In genomic region chr7:30308076-30309005, GRCm38 (mm10) we compare ENCODE assay signal across 8 mouse cellular contexts. TPM values are rescaled to one million over a fixed set of nuclear protein-coding genes. Genes with fewer than 3 reads are reported as not detected.
DNase-seq lines count a peak whose midpoint lies in the region; ATAC-seq and TF ChIP-seq lines count a peak whose summit lies in the region.

Gene Alkbh6, plus strand, starts transcription at chr7:30308717.

- peaks cover 6% of the 10 kb centered on the region; the same call in 1 of the 2 replicates for H3K9me3 ChIP-seq in hindbrain, embryonic 10.5 days
- H3K9me3 ChIP-seq in lung, postnatal 0 days (ENCODE audit: low read length): no peaks in the 10 kb centered on the region

- H3K27me3 ChIP-seq in hindbrain, embryonic 10.5 days (ENCODE audit: insufficient read depth, poor library complexity, severe bottlenecking): no peaks in the 10 kb centered on the region
- H3K27me3 ChIP-seq in lung, postnatal 0 days (replicated peaks; ENCODE audit: insufficient read depth, low read length): no peaks in the 10 kb centered on the region

- peaks cover 22% of the 10 kb centered on the region for H3K4me1 ChIP-seq in hindbrain, embryonic 10.5 days (replicated peaks)
- peaks cover 6% of the 10 kb centered on the region; the same call in 1 of the 2 replicates for H3K4me1 ChIP-seq in lung, postnatal 0 days (ENCODE audit: insufficient read depth, low read depth, low read length)

- peak within 1 kb of the TSS; percentile 81 for H3K27ac ChIP-seq in hindbrain, embryonic 10.5 days
- peak within 1 kb of the TSS; percentile 33 for H3K27ac ChIP-seq in lung, postnatal 0 days (ENCODE audit: low read length)

- TF ChIP-seq CTCF in lung, postnatal 0 days (IDR thresholded peaks at IDR 0.05): no peak; the same call in 1 of the 2 replicates

- DNase-seq in MN1 (ENCODE audit: low spot score): peak; percentile 95
- DNase-seq in cerebellum, adult 9-10 months: peak; percentile 97
- DNase-seq in hindbrain, embryonic 10.5 days (ENCODE audit: low spot score): peak; percentile 92
- peak; percentile 98 for DNase-seq in layer of hippocampus, adult 9-11 months
- peak; percentile 99 for DNase-seq in lung, postnatal 0 days (ENCODE audit: low spot score)
- peak; percentile 82 for DNase-seq in ovary, postnatal 14 days (ENCODE audit: low spot score)
- peak; percentile 94 for DNase-seq in thymus, postnatal 14 days

- H3K4me2 ChIP-seq in lung, postnatal 0 days (replicated peaks; ENCODE audit: low read depth, low read length): peak within 1 kb of the TSS; percentile 80

- no peak for TF ChIP-seq EP300 in lung, postnatal 0 days (IDR thresholded peaks at IDR 0.05)

- peak; percentile 98 for ATAC-seq in frontal cortex, adult (ENCODE audit: low TSS enrichment)
- peak; percentile 100 for ATAC-seq in lung, postnatal 0 days

- peak within 1 kb of the TSS; percentile 30 for H3K9ac ChIP-seq in lung, postnatal 0 days (replicated peaks; ENCODE audit: low read depth)

- peak within 1 kb of the TSS; percentile 80 for H3K4me3 ChIP-seq in hindbrain, embryonic 10.5 days
- H3K4me3 ChIP-seq in lung, postnatal 0 days (ENCODE audit: low read depth, low read length): peak within 1 kb of the TSS; percentile 55

- 4% methylated on average over 27 of the region's 27 CpGs for WGBS in hindbrain, embryonic 10.5 days
- WGBS in lung, postnatal 0 days: 4% methylated on average over 27 of the region's 27 CpGs

- peaks cover 62% of the 10 kb centered on the region for H3K36me3 ChIP-seq in hindbrain, embryonic 10.5 days
- no peaks in the 10 kb centered on the region for H3K36me3 ChIP-seq in lung, postnatal 0 days (ENCODE audit: insufficient read depth, low read length)

RNA-seq across cellular contexts. Expression of gene Alkbh6, which starts in this region (rescaled TPM):
- 93.6 and 117 TPM in 2 replicates for polyA plus RNA-seq in hindbrain, embryonic 10.5 days (2016; fragmentation: Nextera tagmentation; extraction: Ambion mirVana)
- 60.6 and 78.2 TPM in 2 replicates for polyA plus RNA-seq in lung, postnatal 0 days (2015; fragmentation: Nextera tagmentation; extraction: Ambion mirVana)

Comparison
In these comparisons a context has a peak if more than half of its experiments do, and no peak if none do; other contexts are left out.
1. Peak in every context shown above with its lines: DNase-seq, ATAC-seq, H3K4me3 ChIP-seq and H3K27ac ChIP-seq.